Mouse (Mus musculus) heart, adult 2 months (tissue): ENCODE results near the gene Lima1.

Source experiments
- CTCF ChIP-seq: fragments of 200-600 bp; IDR thresholded peaks from 2 replicates; pipeline ENCODE4 v1.8.1; 2022; ENCODE audit warnings: antibody characterized with exemption, mild to moderate bottlenecking, moderate library complexity
- EP300 ChIP-seq: fragments of 200-500 bp; IDR thresholded peaks from 2 replicates; pipeline ENCODE4 v1.6.1; 2011; ENCODE audit warnings: low read depth, low read length, control low read depth; ENCODE audit not compliant: insufficient read depth

DNA sequence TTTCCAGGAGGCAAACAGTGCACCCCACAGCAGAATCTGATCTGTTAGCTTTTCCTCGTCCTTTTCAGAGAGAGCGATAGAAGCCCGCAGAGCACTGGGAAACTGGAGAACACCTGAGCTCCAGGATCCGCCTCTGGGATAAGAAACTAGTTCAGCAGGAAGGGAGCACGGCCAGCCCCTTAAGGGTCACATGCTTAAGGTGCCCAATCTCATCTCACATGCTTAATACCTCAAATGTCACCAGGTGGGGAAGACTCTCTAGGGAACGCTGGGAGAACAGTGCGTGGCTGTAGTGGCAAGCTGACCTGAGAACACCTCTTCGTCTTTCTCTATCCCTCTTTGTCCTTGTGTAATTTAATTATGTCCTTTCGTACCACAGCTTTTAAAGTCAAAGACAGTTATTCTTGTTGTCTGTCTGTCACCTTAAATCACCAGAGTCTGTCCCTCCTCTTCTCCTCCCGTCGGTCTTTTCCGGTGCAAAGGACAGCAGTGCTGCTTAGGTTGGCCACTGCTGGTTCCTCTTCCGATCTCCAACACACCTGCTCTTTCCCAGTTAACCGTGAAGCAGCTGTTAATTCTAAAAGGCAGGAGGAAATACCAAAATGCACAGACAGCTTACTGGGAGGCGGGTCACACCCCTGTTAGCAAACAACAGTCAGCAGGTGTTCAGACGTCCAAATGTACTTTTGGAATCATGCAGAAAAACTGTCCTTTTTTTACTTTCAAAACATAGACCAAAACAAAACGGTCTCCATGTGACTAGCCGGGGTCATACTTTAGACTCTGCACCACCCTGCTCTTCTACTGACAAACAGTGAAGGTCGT, 15.4 kb upstream of the Lima1 start:
- no peak for TF ChIP-seq CTCF
- no peak for TF ChIP-seq EP300
